Mouse (Mus musculus) C2C12 (cell line): ENCODE measurements around the gene Myof. TPM values are rescaled to one million over a fixed set of nuclear protein-coding genes. Genes with fewer than 3 reads are reported as not detected.

Source experiments
- H3K27me3 ChIP-seq: one replicate; pipeline ENCODE4 v1.6.1; 2011; ENCODE audit not compliant: control insufficient read depth, insufficient read depth, insufficient read length
- H3K36me3 ChIP-seq: one replicate; pipeline ENCODE4 v1.6.1; 2011; ENCODE audit not compliant: control insufficient read depth, insufficient read depth
- H3K4me3 ChIP-seq: one replicate; pipeline ENCODE4 v1.5.1; 2011; ENCODE audit warnings: mild to moderate bottlenecking, control low read depth; ENCODE audit not compliant: poor library complexity, insufficient read depth, severe bottlenecking
- H3K79me2 ChIP-seq: one replicate; pipeline ENCODE4 v1.6.1; 2011; ENCODE audit not compliant: control insufficient read depth, insufficient read depth
- H3K79me3 ChIP-seq: one replicate; pipeline ENCODE4 v1.6.1; 2011; ENCODE audit warnings: low read depth, control low read depth
- H3ac ChIP-seq: one replicate; pipeline ENCODE3; 2011; ENCODE audit warnings: low read depth; ENCODE audit not compliant: control insufficient read depth, insufficient read length
- CEBPB ChIP-seq: IDR thresholded peaks from one replicate; pipeline ENCODE4 v1.6.1; 2011; ENCODE audit warnings: low read depth, mild to moderate bottlenecking, control low read depth, moderate library complexity
- CTCF ChIP-seq: IDR thresholded peaks from one replicate; pipeline ENCODE4 v1.5.1; 2011; ENCODE audit not compliant: control insufficient read depth, insufficient read depth, insufficient read length
- FOSL1 ChIP-seq: IDR thresholded peaks from one replicate; pipeline ENCODE4 v1.8.0; 2011; ENCODE audit warnings: mild to moderate bottlenecking, low read length; ENCODE audit not compliant: poor library complexity, insufficient read depth, severe bottlenecking
- MAX ChIP-seq: IDR thresholded peaks from one replicate; pipeline ENCODE4 v1.6.1; 2011; ENCODE audit warnings: mild to moderate bottlenecking, control low read depth
- MYOD1 ChIP-seq: IDR thresholded peaks from one replicate; pipeline ENCODE4 v1.6.1; 2011; ENCODE audit warnings: low read depth; ENCODE audit not compliant: control insufficient read depth, insufficient read length
- MYOG ChIP-seq: IDR thresholded peaks from one replicate; pipeline ENCODE4 v1.6.1; 2011; ENCODE audit not compliant: control insufficient read depth, insufficient read length; ENCODE audit errors: extremely low read depth
- USF1 ChIP-seq: IDR thresholded peaks from one replicate; pipeline ENCODE4 v1.6.1; 2011; ENCODE audit warnings: low read depth, mild to moderate bottlenecking, control low read depth, moderate library complexity
- polyA plus RNA-seq: library from polyadenylated mRNA; unstranded; fragments of >200 nt; fragmentation: generic; extraction: Trizol; gene quantifications from one replicate; pipeline ENCODE4 v1.2.1, GENCODE M21; 2012; ENCODE audit warnings: missing spikeins

Gene Myof
- polyA plus RNA-seq, 1 experiment, result 125 TPM

DNA sequence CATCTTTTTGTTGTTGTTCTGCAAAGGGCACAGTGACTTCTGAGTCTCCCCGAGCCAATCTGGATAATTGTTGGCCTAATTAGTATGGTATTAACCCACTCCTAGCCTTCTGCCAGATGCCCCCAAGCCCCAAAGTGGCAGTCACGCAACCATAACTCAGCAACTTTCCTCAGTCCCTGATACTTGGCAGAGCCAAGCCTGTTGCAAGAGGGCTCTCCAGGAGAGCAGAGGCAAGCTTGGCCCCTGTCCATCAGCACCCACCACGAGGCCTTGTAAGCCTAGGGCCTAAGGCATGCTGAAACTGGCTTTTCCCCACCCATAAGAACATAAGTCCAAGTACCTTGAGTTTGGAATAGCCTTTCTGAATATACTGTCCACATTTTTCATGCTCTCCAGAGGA is 119.1 kb downstream of the Myof start:
- peaks cover 100% of the 10 kb centered on the region for H3K36me3 ChIP-seq
- no peak overlapping the region for H3ac ChIP-seq
- H3K4me3 ChIP-seq, result no peak overlapping the region
- no peaks in the 10 kb centered on the region for H3K79me3 ChIP-seq
- no peaks in the 10 kb centered on the region for H3K79me2 ChIP-seq
- no peaks in the 10 kb centered on the region for H3K27me3 ChIP-seq
- TF ChIP-seq MYOG, result no peak
- no peak for TF ChIP-seq CEBPB
- TF ChIP-seq USF1, result no peak
- TF ChIP-seq MAX, result no peak
- TF ChIP-seq MYOD1, result no peak
- no peak for TF ChIP-seq FOSL1
- no peak for TF ChIP-seq CTCF

DNA sequence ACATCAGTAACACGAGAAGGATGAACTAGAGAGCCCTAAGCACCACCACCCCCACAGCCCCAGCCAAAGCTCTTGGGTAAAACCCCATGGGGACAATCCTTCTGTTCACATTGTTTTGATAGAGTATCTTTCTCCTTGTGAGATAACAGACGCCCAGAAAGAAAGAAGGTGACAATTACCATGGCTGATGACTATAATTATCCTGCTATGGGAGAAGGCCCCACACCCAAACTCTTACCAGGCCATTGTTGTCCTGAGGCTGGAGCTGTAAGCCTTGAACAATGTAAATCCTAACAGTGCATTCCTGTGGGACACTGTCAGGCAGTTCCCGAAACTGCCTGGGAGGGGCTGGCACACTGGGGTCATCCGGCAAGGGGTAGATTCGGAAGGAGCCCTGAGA is 122.3 kb downstream of the Myof start:
- TF ChIP-seq MYOD1, result no peak
- no peak for TF ChIP-seq USF1
- TF ChIP-seq FOSL1, result no peak
- H3K36me3 ChIP-seq, result peaks cover 99% of the 10 kb centered on the region
- no peak overlapping the region for H3K4me3 ChIP-seq
- H3K79me2 ChIP-seq, result no peaks in the 10 kb centered on the region
- H3K27me3 ChIP-seq, result no peaks in the 10 kb centered on the region
- H3ac ChIP-seq, result no peak overlapping the region
- no peaks in the 10 kb centered on the region for H3K79me3 ChIP-seq

DNA sequence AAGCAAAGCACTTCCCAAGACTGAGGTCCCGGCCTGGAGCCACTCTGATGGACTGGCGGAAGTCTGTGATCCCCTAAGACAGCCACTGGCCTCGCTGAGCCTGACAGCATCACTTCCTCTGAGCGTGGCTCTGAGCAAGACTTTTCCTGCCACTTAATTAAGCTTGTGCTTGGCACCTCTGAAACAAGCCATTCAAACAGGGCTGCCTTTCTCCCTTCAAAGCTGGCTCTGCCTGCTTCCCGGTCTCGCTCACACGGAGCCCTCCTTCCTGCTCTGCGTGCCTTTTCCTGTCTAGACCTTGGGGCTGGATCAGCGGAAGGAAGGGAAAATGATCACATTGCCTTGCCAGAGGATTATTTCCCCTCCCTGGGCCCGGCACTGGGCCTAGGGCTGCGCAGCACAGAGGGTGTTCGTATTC is 124.9 kb downstream of the Myof start:
- H3K27me3 ChIP-seq, result no peaks in the 10 kb centered on the region
- no peaks in the 10 kb centered on the region for H3K79me3 ChIP-seq
- H3K79me2 ChIP-seq, result no peaks in the 10 kb centered on the region
- no peak overlapping the region for H3K4me3 ChIP-seq
- H3ac ChIP-seq, result no peak overlapping the region
- H3K36me3 ChIP-seq, result peaks cover 99% of the 10 kb centered on the region
- TF ChIP-seq FOSL1, result no peak
- TF ChIP-seq MYOG, result no peak
- TF ChIP-seq MYOD1, result no peak
- no peak for TF ChIP-seq MAX
- TF ChIP-seq USF1, result no peak

DNA sequence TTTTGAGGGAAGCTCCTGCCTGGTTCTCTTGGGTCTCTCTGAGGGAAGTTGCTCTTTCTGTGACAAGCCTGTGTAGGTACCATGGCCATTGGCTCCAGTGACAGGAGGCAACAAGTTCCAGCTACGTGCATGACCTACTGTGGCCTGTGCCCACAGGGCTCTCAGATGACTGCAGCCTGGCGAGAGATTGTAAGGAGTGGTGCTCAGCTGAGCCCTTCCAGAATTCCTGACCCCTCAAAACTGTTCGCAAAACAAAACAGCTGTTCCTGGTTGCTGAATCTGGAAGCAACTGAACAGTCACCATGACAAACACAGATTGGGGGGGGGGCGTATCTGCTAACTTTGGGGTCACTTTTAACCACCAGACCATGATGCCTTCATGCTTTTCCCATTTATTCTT is 129.1 kb downstream of the Myof start:
- H3K79me2 ChIP-seq, result no peaks in the 10 kb centered on the region
- H3ac ChIP-seq, result no peak overlapping the region
- H3K79me3 ChIP-seq, result no peaks in the 10 kb centered on the region
- H3K27me3 ChIP-seq, result no peaks in the 10 kb centered on the region
- peaks cover 98% of the 10 kb centered on the region for H3K36me3 ChIP-seq
- H3K4me3 ChIP-seq, result no peak overlapping the region
- TF ChIP-seq FOSL1 (no peak), CEBPB (no peak), USF1 (no peak), CTCF (no peak), MAX (no peak), MYOD1 (no peak), MYOG (no peak)

DNA sequence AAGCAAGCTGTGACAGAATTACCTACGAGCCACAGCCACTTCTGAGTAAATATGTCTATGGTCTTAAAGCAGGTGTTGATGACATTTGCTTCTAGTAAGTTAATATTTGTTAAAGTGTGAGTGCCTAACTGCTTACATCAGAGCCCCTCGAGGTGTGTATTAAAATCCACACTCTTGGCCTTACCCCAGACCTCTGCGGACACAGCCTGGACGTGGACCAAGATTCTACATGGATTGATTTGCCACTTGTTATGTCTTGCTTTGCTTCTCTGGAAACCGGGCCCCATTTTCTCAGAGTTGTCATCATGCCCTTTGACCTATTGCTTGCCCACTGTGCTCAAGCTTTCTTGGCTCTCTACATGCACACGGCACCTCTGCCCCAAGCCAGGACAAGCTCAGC is 130.9 kb downstream of the Myof start:
- Histone ChIP-seq H3ac (no peak overlapping the region), H3K79me3 (no peaks in the 10 kb centered on the region), H3K27me3 (no peaks in the 10 kb centered on the region), H3K79me2 (no peaks in the 10 kb centered on the region), H3K4me3 (no peak overlapping the region), H3K36me3 (peaks cover 84% of the 10 kb centered on the region)
- TF ChIP-seq USF1 (no peak), FOSL1 (no peak), MYOD1 (no peak), CTCF (no peak), MYOG (no peak), CEBPB (no peak), MAX (no peak)

DNA sequence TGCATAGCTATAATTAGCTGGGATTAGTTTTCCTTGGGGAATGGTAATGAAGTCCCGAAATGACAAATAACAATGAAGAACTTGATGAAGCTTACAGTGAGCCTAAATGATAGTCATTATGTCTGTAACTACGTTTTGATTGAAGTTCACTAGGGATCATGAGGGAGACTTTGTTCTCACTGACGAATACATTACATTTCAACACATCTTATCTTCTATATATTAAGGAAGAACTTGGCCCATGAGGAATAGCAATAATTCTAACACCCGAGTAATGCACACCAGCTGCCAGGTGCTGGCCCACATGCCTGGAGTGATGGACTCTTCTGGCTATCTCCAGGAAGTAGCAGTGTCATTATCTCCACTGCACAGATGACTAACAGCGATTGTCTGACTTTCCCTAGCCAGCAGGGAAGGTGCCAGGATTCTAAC is 133.5 kb downstream of the Myof start:
- no peaks in the 10 kb centered on the region for H3K79me2 ChIP-seq
- peaks cover 83% of the 10 kb centered on the region for H3K36me3 ChIP-seq
- H3ac ChIP-seq, result no peak overlapping the region
- no peaks in the 10 kb centered on the region for H3K27me3 ChIP-seq
- no peak for TF ChIP-seq MYOG
- TF ChIP-seq MYOD1, result peak; percentile 75
- H3K4me3 ChIP-seq, result no peak overlapping the region
- H3K79me3 ChIP-seq, result no peaks in the 10 kb centered on the region
